Mouse (Mus musculus): ENCODE data around the gene Mylk. TPM values are rescaled to one million over a fixed set of nuclear protein-coding genes. Genes with fewer than 3 reads are reported as not detected.
A peak's percentile ranks its signal among the peaks of the same experiment; 100 is the strongest.

Gene Mylk
- total RNA-seq, 4 experiments from 2014 or later: 25.5 to 32.9 (median 31.7) TPM

- DNase-seq (ENCODE audit: low spot score): no peak
These were observed 195.4 kb downstream of the Mylk start for GRCm38 (mm10) chr16:34940363-34940762.

GRCm38 (mm10) chr16:34941915-34942314 lies 196.9 kb downstream of the Mylk start:
- no peak for DNase-seq (ENCODE audit: low spot score)

GRCm38 (mm10) chr16:34946301-34946700 lies 201.3 kb downstream of the Mylk start:
- no peak for DNase-seq (ENCODE audit: low spot score)

GRCm38 (mm10) chr16:34950935-34951334 lies 205.9 kb downstream of the Mylk start:
- DNase-seq (ENCODE audit: low spot score): no peak

GRCm38 (mm10) chr16:34952254-34952653 lies 207.2 kb downstream of the Mylk start:
- peak; percentile 73 for DNase-seq (ENCODE audit: low spot score)

- DNase-seq (ENCODE audit: low spot score): no peak
These were observed 207.8 kb downstream of the Mylk start for GRCm38 (mm10) chr16:34952798-34953197.

GRCm38 (mm10) chr16:34953501-34953900 lies 208.5 kb downstream of the Mylk start:
- DNase-seq (ENCODE audit: low spot score): no peak

- no peak for DNase-seq (ENCODE audit: low spot score)
These were observed 212.6 kb downstream of the Mylk start for GRCm38 (mm10) chr16:34957487-34958230.

- peak; percentile 72 for DNase-seq (ENCODE audit: low spot score)
These were observed 213.7 kb downstream of the Mylk start for GRCm38 (mm10) chr16:34958667-34959066.

- no peak for DNase-seq (ENCODE audit: low spot score)
These were observed 214.3 kb downstream of the Mylk start for GRCm38 (mm10) chr16:34959261-34959660.

- no peak for DNase-seq (ENCODE audit: low spot score)
These were observed 215.2 kb downstream of the Mylk start for GRCm38 (mm10) chr16:34960243-34960642.

GRCm38 (mm10) chr16:34960866-34961582 lies 216.0 kb downstream of the Mylk start:
- no peak for DNase-seq (ENCODE audit: low spot score)

GRCm38 (mm10) chr16:34962322-34962721 lies 217.3 kb downstream of the Mylk start:
- no peak for DNase-seq (ENCODE audit: low spot score)

- no peak for DNase-seq (ENCODE audit: low spot score)
These were observed 218.0 kb downstream of the Mylk start for GRCm38 (mm10) chr16:34963008-34963407.

- no peak for DNase-seq (ENCODE audit: low spot score)
These were observed 221.6 kb downstream of the Mylk start for GRCm38 (mm10) chr16:34966620-34967081.

GRCm38 (mm10) chr16:34967120-34967800 lies 222.2 kb downstream of the Mylk start:
- peak; percentile 90 for DNase-seq (ENCODE audit: low spot score)

- DNase-seq (ENCODE audit: low spot score): no peak
These were observed 223.2 kb downstream of the Mylk start for GRCm38 (mm10) chr16:34968181-34968580.

- no peak for DNase-seq (ENCODE audit: low spot score)
These were observed 227.5 kb downstream of the Mylk start for GRCm38 (mm10) chr16:34972471-34972870.

GRCm38 (mm10) chr16:34975544-34975943 lies 230.5 kb downstream of the Mylk start:
- no peak for DNase-seq (ENCODE audit: low spot score)

GRCm38 (mm10) chr16:34976630-34977029 lies 231.6 kb downstream of the Mylk start:
- DNase-seq (ENCODE audit: low spot score): no peak

GRCm38 (mm10) chr16:34978018-34978417 lies 233.0 kb downstream of the Mylk start:
- no peak for DNase-seq (ENCODE audit: low spot score)

- no peak for DNase-seq (ENCODE audit: low spot score)
These were observed 236.0 kb downstream of the Mylk start for GRCm38 (mm10) chr16:34981009-34981408.

Measured in heart, adult 8-10 months (tissue).